Mouse (Mus musculus) heart, embryonic 16.5 days (tissue): ENCODE results near the gene B3galt5. TPM values are rescaled to one million over a fixed set of nuclear protein-coding genes. Genes with fewer than 3 reads are reported as not detected.

Experiments
- ATAC-seq: fragments of 200-750 bp; cut with Nextera tagmentation; replicated peaks from 2 replicates; pipeline ENCODE4 v1.8.0; 2017; ENCODE audit warnings: moderate number of reproducible peaks; ENCODE audit not compliant: insufficient read depth, low FRiP score; ENCODE audit errors: extremely low read depth
- H3K27ac ChIP-seq: fragments of 300-500 bp; sonication (generic); 2 replicates; pipeline ENCODE4 v1.5.1; 2014; ENCODE audit warnings: mild to moderate bottlenecking, low read length, control low read depth, moderate library complexity
- H3K27me3 ChIP-seq: fragments of 300-500 bp; sonication (generic); 2 replicates; pipeline ENCODE4 v1.6.1; 2014; ENCODE audit warnings: low read length, mixed read lengths; ENCODE audit not compliant: control insufficient read depth, insufficient read depth
- H3K36me3 ChIP-seq: fragments of 300-500 bp; sonication (generic); 2 replicates; pipeline ENCODE4 v1.6.1; 2014; ENCODE audit not compliant: control insufficient read depth, insufficient read depth
- H3K4me1 ChIP-seq: fragments of 300-500 bp; sonication (generic); 2 replicates; pipeline ENCODE4 v1.6.1; 2014; ENCODE audit warnings: low read length, mixed read lengths; ENCODE audit not compliant: control insufficient read depth, insufficient read depth
- H3K4me2 ChIP-seq: fragments of 300-500 bp; sonication (generic); 2 replicates; pipeline ENCODE4 v1.6.1; 2014; ENCODE audit warnings: low read depth, mild to moderate bottlenecking, control low read depth, low read length
- H3K4me3 ChIP-seq: fragments of 300-500 bp; sonication (generic); 2 replicates; pipeline ENCODE4 v1.5.1; 2014; ENCODE audit warnings: mild to moderate bottlenecking, control low read depth, low read length
- H3K9ac ChIP-seq: fragments of 300-500 bp; sonication (generic); 2 replicates; pipeline ENCODE4 v1.6.1; 2014; ENCODE audit warnings: low read length, control low read depth
- H3K9me3 ChIP-seq: fragments of 300-500 bp; sonication (generic); replicated peaks from 2 replicates; pipeline ENCODE4 v1.6.1; 2016; ENCODE audit warnings: low read length; ENCODE audit not compliant: control insufficient read depth
- WGBS: fragments of 180-500 bp; shearing (Covaris S2); extraction: QIAGEN DNeasy Blood & Tissue Kit; methylation state at CpG from one replicate; pipeline ENCODE4 v1.1.7; 2014; 5-methylcytosine and 5-hydroxymethylcytosine counted together
- polyA plus RNA-seq: library from polyadenylated mRNA; unstranded; fragments of >200 nt; fragmentation: Nextera tagmentation; extraction: Ambion mirVana; gene quantifications from 2 replicates; pipeline ENCODE4 v1.2.1, GENCODE M21; 2015

The B3galt5 gene
- polyA plus RNA-seq = 0.39 and 0.70 TPM in 2 replicates

DNA sequence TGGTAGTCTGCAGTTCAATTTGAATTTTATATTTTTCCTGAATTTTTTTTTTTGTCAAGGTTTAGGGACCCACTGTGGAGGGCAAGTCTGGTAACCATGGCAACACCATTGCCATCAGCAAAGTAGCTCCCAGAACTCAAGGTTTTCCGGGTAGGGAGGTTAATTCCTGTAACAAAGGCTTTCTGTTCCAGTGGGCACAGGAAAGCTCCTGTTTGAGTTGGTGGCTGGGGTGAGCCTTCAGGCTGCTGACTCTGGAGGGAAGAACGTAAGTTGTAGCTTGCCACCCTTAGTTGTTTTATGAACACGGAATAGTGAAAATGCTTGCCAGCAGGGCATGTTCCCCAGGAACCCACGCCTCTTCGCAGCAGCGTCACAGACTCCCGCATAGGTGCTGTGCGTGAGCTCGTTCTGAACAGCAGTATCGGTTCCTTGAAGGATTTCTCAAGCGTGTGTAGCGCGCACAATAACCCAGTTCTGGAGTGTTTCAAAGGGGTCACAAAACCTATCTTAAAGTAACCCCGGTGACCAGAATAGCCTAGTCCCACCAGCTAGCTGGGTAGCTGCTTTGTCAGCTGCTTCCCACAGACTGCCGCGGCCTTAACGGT lies at the start of gene B3galt5:
TSS of gene B3galt5 (plus strand) at position 436 of the 605 bp plus-strand sequence.
- Histone ChIP-seq H3K27ac (no peak within 1 kb of the TSS), H3K4me2 (no peak within 1 kb of the TSS), H3K4me1 (no peaks in the 10 kb centered on the region), H3K27me3 (no peaks in the 10 kb centered on the region), H3K9me3 (no peaks in the 10 kb centered on the region), H3K9ac (no peak within 1 kb of the TSS), H3K36me3 (no peaks in the 10 kb centered on the region), H3K4me3 (no peak within 1 kb of the TSS)
- WGBS = 75% methylated on average over 17 of the region's 17 CpGs
- ATAC-seq = no peak

DNA sequence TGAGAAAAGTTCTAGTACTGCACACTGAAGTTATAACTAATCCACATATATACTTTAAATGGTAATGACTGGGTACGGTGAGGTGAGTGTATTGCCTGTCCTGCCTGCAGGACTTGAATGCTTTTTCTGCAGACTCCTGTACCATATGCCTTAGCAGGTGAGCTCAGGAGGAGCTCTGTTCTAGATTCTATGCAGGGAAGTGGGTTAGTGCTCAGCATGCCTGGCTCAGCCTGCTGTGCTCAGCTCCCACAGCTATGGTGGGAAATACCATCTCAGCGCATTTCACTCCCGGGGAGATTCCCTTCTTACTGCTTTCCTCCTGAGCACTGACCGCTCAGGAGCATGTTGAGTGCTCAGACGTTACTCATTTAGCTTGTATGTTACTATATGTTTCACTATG lies 48.0 kb upstream of the B3galt5 start:
- H3K4me1 ChIP-seq = peaks cover 5% of the 10 kb centered on the region
- no peak overlapping the region for H3K27ac ChIP-seq
- no peaks in the 10 kb centered on the region for H3K9me3 ChIP-seq
- WGBS = 81% methylated on average over 5 of the region's 5 CpGs
- no peak overlapping the region for H3K4me2 ChIP-seq
- H3K36me3 ChIP-seq = no peaks in the 10 kb centered on the region
- no peak for ATAC-seq
- H3K27me3 ChIP-seq = no peaks in the 10 kb centered on the region
- H3K4me3 ChIP-seq = no peak overlapping the region
- no peak overlapping the region for H3K9ac ChIP-seq

DNA sequence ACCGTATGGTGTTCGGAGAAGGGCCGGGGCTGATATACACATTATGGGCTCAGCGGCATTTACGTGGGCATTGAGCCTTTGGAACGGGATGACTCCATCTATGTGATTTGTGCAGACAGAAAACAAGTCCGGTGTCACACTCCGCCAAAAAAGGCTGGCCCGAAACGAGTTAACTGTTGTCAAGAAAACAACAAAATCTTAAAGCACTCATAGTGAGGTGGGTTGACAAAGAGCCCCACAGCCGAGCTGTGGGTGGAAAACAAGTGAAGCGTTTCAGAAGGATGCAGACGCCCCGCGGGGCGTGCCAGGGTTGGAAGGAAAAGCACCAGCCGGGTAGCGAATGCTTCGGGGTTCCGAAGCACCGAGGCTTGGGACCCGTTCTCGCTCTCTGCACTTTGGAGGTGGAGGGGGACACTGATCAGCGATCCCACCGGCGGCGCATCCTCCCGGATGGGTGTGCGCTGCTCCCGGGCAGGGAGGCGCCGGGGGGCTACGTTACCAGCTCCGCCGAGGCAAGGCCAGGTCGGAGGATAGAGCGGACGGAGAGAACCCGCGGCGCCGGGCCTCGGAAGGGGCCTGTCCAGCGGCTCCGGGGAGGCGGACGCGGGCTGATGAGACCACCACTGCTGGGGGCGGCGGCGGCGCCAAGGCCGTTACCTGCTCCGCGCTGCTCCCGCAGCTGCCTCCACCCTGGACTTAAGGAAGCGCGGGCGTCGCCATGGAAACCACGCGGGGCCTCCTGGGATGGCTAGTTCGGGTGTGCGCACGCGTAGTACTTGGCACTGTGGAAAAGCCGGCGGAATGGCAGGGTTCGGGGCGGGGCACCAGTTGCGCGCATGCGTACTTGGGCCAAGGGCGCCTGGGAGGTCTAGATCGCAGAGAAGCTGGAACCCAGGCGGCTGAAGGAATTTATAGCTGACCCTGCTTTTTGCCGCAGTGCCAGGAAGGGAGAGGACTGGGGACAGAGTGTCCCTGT lies 43.8 kb upstream of the B3galt5 start, which contains the start of gene Lca5l:
TSS of gene Lca5l (minus strand) at position 741 of the 976 bp plus-strand sequence.
- Histone ChIP-seq H3K4me3 (peak within 1 kb of the TSS; percentile 66), H3K4me2 (peak within 1 kb of the TSS; percentile 81), H3K4me1 (peaks cover 8% of the 10 kb centered on the region), H3K9me3 (no peaks in the 10 kb centered on the region), H3K36me3 (no peaks in the 10 kb centered on the region), H3K27ac (peak within 1 kb of the TSS; percentile 92), H3K27me3 (no peaks in the 10 kb centered on the region), H3K9ac (peak within 1 kb of the TSS; percentile 70)
- ATAC-seq = peak; percentile 98
- WGBS = under 1% methylated on average over 76 of the region's 77 CpGs

GRCm38 (mm10) chr16:96199913-96200701 lies 35.5 kb upstream of the B3galt5 start, which contains the start of gene Sh3bgr:
Sh3bgr (plus strand) TSS chr16:96200450.
- Histone ChIP-seq H3K36me3 (no peaks in the 10 kb centered on the region), H3K4me3 (peak within 1 kb of the TSS; percentile 62), H3K9ac (peak within 1 kb of the TSS; percentile 84), H3K4me1 (peaks cover 16% of the 10 kb centered on the region), H3K27me3 (no peaks in the 10 kb centered on the region), H3K9me3 (no peaks in the 10 kb centered on the region), H3K4me2 (peak within 1 kb of the TSS; percentile 69), H3K27ac (peak within 1 kb of the TSS; percentile 99)
- WGBS = 4% methylated on average over 20 of the region's 20 CpGs
- peak; percentile 95 for ATAC-seq

GRCm38 (mm10) chr16:96200702-96201028 lies 34.9 kb upstream of the B3galt5 start:
- 19% methylated on average over 9 of the region's 9 CpGs for WGBS
- no peaks in the 10 kb centered on the region for H3K36me3 ChIP-seq
- peak overlapping the region; percentile 84 for H3K9ac ChIP-seq
- H3K27ac ChIP-seq = peak overlapping the region; percentile 99
- H3K4me2 ChIP-seq = peak overlapping the region; percentile 69
- no peaks in the 10 kb centered on the region for H3K27me3 ChIP-seq
- peak overlapping the region; percentile 62 for H3K4me3 ChIP-seq
- peak; percentile 7; the same call in 1 of the 2 replicates for ATAC-seq
- peaks cover 20% of the 10 kb centered on the region for H3K4me1 ChIP-seq
- H3K9me3 ChIP-seq = no peaks in the 10 kb centered on the region

GRCm38 (mm10) chr16:96201485-96202232 lies 33.9 kb upstream of the B3galt5 start:
- Histone ChIP-seq H3K9me3 (no peaks in the 10 kb centered on the region), H3K27me3 (no peaks in the 10 kb centered on the region), H3K9ac (peak overlapping the region; percentile 84), H3K27ac (peak overlapping the region; percentile 99), H3K4me3 (peak overlapping the region; percentile 62), H3K36me3 (no peaks in the 10 kb centered on the region), H3K4me1 (peaks cover 27% of the 10 kb centered on the region), H3K4me2 (peak overlapping the region; percentile 69)
- no peak for ATAC-seq
- WGBS = 50% methylated on average over 11 of the region's 11 CpGs

GRCm38 (mm10) chr16:96209789-96210188 lies 25.8 kb upstream of the B3galt5 start:
- no peak overlapping the region for H3K4me3 ChIP-seq
- H3K9ac ChIP-seq = 0 out of 2 replicates have a peak overlapping the region, but pooled peaks have one; percentile 20
- ATAC-seq = no peak
- 60% methylated on average over 10 of the region's 10 CpGs for WGBS
- H3K9me3 ChIP-seq = no peaks in the 10 kb centered on the region
- H3K36me3 ChIP-seq = peaks cover 13% of the 10 kb centered on the region; the same call in 1 of the 2 replicates
- H3K27ac ChIP-seq = peak overlapping the region; percentile 96
- H3K4me2 ChIP-seq = no peak overlapping the region
- peaks cover 59% of the 10 kb centered on the region for H3K4me1 ChIP-seq
- H3K27me3 ChIP-seq = no peaks in the 10 kb centered on the region

DNA sequence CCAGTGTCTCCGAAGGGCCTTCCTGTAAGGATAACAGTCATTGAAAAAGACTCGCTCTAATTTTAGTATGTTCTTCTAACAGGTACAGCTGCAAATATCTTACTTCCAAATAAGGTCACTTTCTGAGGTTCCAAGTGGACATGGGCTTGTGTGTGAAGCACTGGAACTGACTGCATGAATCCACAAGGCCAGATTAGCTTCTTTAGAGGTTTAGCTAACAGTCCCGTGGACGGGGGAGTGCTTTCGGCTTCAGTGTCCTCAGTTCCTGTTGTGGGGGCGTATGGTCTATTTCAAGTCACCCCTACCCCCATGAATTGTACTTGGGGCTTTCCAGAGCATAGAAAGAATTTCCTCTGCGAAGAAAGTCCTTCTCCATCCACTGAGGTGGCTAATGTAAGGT lies 24.7 kb upstream of the B3galt5 start:
- peak overlapping the region; percentile 56 for H3K9ac ChIP-seq
- WGBS = 32% methylated on average over 7 of the region's 7 CpGs
- peaks cover 16% of the 10 kb centered on the region; the same call in 1 of the 2 replicates for H3K36me3 ChIP-seq
- no peak overlapping the region for H3K4me2 ChIP-seq
- H3K27ac ChIP-seq = peak overlapping the region; percentile 96
- H3K4me3 ChIP-seq = no peak overlapping the region
- peaks cover 51% of the 10 kb centered on the region for H3K4me1 ChIP-seq
- no peaks in the 10 kb centered on the region for H3K27me3 ChIP-seq
- peak; percentile 25 for ATAC-seq
- no peaks in the 10 kb centered on the region for H3K9me3 ChIP-seq
